Mouse (Mus musculus): ENCODE measurements around the gene As3mt. TPM values are rescaled to one million over a fixed set of nuclear protein-coding genes. Genes with fewer than 3 reads are reported as not detected.
"Not testable (repeated sequence)": the region's sequence is repeated elsewhere in the genome, so short reads cannot be mapped to it uniquely, and the experiment has no call there.

As3mt gene
- total RNA-seq, 2 experiments from 2014 or later, result 66.4 to 71.2 TPM

- DNase-seq, result no peak
Measured at GRCm38 (mm10) chr19:46697840-46698517, 9.3 kb upstream of the As3mt start.

- no peak for DNase-seq
Measured at GRCm38 (mm10) chr19:46699011-46699481, 8.2 kb upstream of the As3mt start.

- no peak for DNase-seq
Measured at GRCm38 (mm10) chr19:46701156-46701555, 6.1 kb upstream of the As3mt start.

GRCm38 (mm10) chr19:46705779-46706495 is 1.3 kb upstream of the As3mt start:
- DNase-seq, result no peak

- no peak for DNase-seq
Measured at GRCm38 (mm10) chr19:46706540-46707295, 540 bp upstream of the As3mt start.

GRCm38 (mm10) chr19:46710614-46711013 is 3.4 kb downstream of the As3mt start:
- no peak for DNase-seq

- no peak for DNase-seq
Measured at GRCm38 (mm10) chr19:46714234-46714633, 7.0 kb downstream of the As3mt start.

GRCm38 (mm10) chr19:46715016-46715415 is 7.8 kb downstream of the As3mt start:
- no peak for DNase-seq

- no peak for DNase-seq
Measured at GRCm38 (mm10) chr19:46718150-46718549, 10.9 kb downstream of the As3mt start.

- no peak for DNase-seq
Measured at GRCm38 (mm10) chr19:46724411-46724810, 17.2 kb downstream of the As3mt start.

GRCm38 (mm10) chr19:46726142-46726541 is 18.9 kb downstream of the As3mt start:
- no peak for DNase-seq

GRCm38 (mm10) chr19:46727140-46727736 is 20.0 kb downstream of the As3mt start:
- no peak for DNase-seq

- no peak for DNase-seq
Measured at GRCm38 (mm10) chr19:46727945-46728540, 20.8 kb downstream of the As3mt start.

- DNase-seq, result no peak
Measured at GRCm38 (mm10) chr19:46728909-46729308, 21.7 kb downstream of the As3mt start.

- no peak for DNase-seq
Measured at GRCm38 (mm10) chr19:46731351-46731750, 24.1 kb downstream of the As3mt start.

GRCm38 (mm10) chr19:46732673-46733072 is 25.4 kb downstream of the As3mt start:
- DNase-seq, result not testable (repeated sequence)

GRCm38 (mm10) chr19:46733626-46734025 is 26.4 kb downstream of the As3mt start:
- DNase-seq, result no peak

- no peak for DNase-seq
Measured at GRCm38 (mm10) chr19:46735241-46735640, 28.0 kb downstream of the As3mt start.

- DNase-seq, result no peak
Measured at GRCm38 (mm10) chr19:46737106-46737505, 29.8 kb downstream of the As3mt start.

GRCm38 (mm10) chr19:46740341-46741008 is 33.2 kb downstream of the As3mt start:
- DNase-seq, result peak; percentile 60

- no peak for DNase-seq
Measured at GRCm38 (mm10) chr19:46741574-46741973, 34.3 kb downstream of the As3mt start.

GRCm38 (mm10) chr19:46744681-46745080 is 37.4 kb downstream of the As3mt start:
- no peak for DNase-seq

All from gastrocnemius, postnatal 10 days (tissue).